Mouse (Mus musculus) heart, embryonic 10.5 days (tissue): ENCODE results near the gene Anxa3. TPM values are rescaled to one million over a fixed set of nuclear protein-coding genes. Genes with fewer than 3 reads are reported as not detected.

Source experiments
- DNase-seq: peaks from one replicate; pipeline ENCODE4 v3.0.0-alpha.2; 2017; ENCODE audit warnings: low spot score
- H3K27ac ChIP-seq: fragments of 300-500 bp; sonication (generic); 2 replicates; pipeline ENCODE4 v1.5.1; 2016; ENCODE audit warnings: mild to moderate bottlenecking
- H3K27me3 ChIP-seq: fragments of 300-500 bp; sonication (generic); 2 replicates; pipeline ENCODE4 v1.6.1; 2016; ENCODE audit warnings: mild to moderate bottlenecking; ENCODE audit not compliant: poor library complexity, insufficient read depth, severe bottlenecking
- H3K36me3 ChIP-seq: fragments of 300-500 bp; sonication (generic); 2 replicates; pipeline ENCODE4 v1.6.1; 2016; ENCODE audit warnings: mild to moderate bottlenecking, moderate library complexity
- H3K4me1 ChIP-seq: fragments of 300-500 bp; sonication (generic); 2 replicates; pipeline ENCODE4 v1.6.1; 2016; ENCODE audit warnings: mild to moderate bottlenecking
- H3K4me3 ChIP-seq: fragments of 300-500 bp; sonication (generic); 2 replicates; pipeline ENCODE4 v1.5.1; 2016; ENCODE audit warnings: mild to moderate bottlenecking, moderate library complexity
- H3K9me3 ChIP-seq: fragments of 300-500 bp; sonication (generic); 2 replicates; pipeline ENCODE4 v1.6.1; 2016; ENCODE audit warnings: mild to moderate bottlenecking, moderate library complexity
- WGBS: fragments of 180-500 bp; shearing (Covaris S2); methylation state at CpG from one replicate; pipeline ENCODE4 v1.1.7; 2016; 5-methylcytosine and 5-hydroxymethylcytosine counted together
- polyA plus RNA-seq: library from polyadenylated mRNA; unstranded; fragments of >200 nt; fragmentation: Nextera tagmentation; extraction: Ambion mirVana; gene quantifications from 2 replicates; pipeline ENCODE4 v1.2.1, GENCODE M21; 2016

Anxa3 gene
- 57.5 and 57.7 TPM in 2 replicates for polyA plus RNA-seq

- H3K27ac ChIP-seq = peak within 1 kb of the TSS; percentile 83
- DNase-seq = peak; percentile 89
- peak within 1 kb of the TSS; percentile 66 for H3K4me3 ChIP-seq
- peaks cover 22% of the 10 kb centered on the region for H3K4me1 ChIP-seq
- no peaks in the 10 kb centered on the region for H3K9me3 ChIP-seq
- no peaks in the 10 kb centered on the region for H3K36me3 ChIP-seq
- no peaks in the 10 kb centered on the region for H3K27me3 ChIP-seq
- WGBS = 10% methylated on average over 25 of the region's 26 CpGs
Observed at GRCm38 (mm10) chr5:96792936-96793718, at the start of gene Anxa3. Gene Anxa3, plus strand, starts transcription at chr5:96793339.

DNA sequence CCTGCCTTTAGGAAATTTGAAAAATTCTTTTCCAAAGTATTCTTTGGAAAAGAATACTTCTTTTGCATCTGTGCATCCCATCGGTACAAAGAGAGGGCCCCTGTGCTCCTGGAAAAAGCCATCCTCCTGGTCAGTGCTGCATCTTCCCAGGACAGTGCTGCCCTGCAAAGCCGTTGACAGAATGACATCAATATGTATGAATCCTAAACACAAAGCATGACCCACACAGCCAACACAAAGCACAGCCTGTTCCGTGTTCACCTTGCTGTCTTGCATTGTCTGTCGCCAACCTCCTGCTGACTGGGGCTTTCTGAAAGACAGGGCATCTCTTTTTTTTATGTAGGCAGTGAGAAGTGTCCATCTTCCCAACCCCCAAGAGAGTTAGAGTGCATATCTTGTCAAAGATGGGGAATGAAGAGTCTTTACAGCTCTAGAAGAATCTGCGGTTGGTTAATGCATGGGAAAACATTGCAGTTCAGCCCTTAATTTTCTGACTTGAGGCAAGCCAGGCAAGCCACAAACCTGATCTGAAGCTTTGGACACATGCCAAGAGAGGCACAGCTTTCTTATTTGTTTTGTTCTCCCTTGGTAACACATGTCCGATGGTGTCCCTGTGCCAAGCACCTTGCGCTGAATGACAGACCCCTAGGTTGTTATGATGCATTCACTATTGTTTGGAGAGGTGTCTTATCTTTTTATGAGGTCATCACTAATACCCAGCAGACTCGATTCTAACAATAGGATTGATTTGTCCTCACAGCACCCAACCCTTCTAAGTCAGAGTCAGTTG is 45.7 kb upstream of the Anxa3 start:
- Histone ChIP-seq H3K27ac (no peak overlapping the region), H3K9me3 (no peaks in the 10 kb centered on the region), H3K4me1 (peaks cover 19% of the 10 kb centered on the region), H3K36me3 (peaks cover 13% of the 10 kb centered on the region), H3K4me3 (no peak overlapping the region), H3K27me3 (no peaks in the 10 kb centered on the region)
- WGBS = 66% methylated on average over 8 of the region's 8 CpGs
- DNase-seq = no peak

- H3K36me3 ChIP-seq = peaks cover 61% of the 10 kb centered on the region
- no peaks in the 10 kb centered on the region for H3K4me1 ChIP-seq
- DNase-seq = no peak
- H3K27ac ChIP-seq = no peak overlapping the region
- no peaks in the 10 kb centered on the region for H3K9me3 ChIP-seq
- 77% methylated on average over 7 of the region's 7 CpGs for WGBS
- H3K4me3 ChIP-seq = no peak overlapping the region
- no peaks in the 10 kb centered on the region for H3K27me3 ChIP-seq
Observed at GRCm38 (mm10) chr5:96757615-96758014, 35.5 kb upstream of the Anxa3 start.

DNA sequence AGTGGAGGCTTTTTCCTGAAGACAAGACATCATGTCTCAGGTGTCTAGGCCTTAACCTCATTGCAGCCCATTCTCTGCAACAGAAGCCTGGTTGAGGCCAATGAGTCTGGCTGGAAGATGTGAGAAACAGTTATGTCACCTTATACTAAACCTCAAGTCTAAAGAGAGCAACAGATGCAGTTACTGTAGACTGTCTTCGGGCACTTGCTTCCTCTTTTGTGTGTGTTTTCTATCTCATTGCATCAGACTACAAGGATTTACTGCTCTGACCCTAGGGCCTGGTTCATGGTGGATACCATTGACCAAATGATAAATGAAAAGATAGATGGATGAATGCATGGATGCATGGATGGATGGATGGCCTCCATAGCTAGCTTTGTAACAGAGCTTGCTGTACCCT is 31.1 kb upstream of the Anxa3 start:
- Histone ChIP-seq H3K27ac (no peak overlapping the region), H3K27me3 (no peaks in the 10 kb centered on the region), H3K9me3 (no peaks in the 10 kb centered on the region), H3K4me1 (peaks cover 10% of the 10 kb centered on the region), H3K36me3 (peaks cover 55% of the 10 kb centered on the region), H3K4me3 (no peak overlapping the region)
- 82% methylated on average over 1 of the region's 1 CpGs for WGBS
- no peak for DNase-seq

DNA sequence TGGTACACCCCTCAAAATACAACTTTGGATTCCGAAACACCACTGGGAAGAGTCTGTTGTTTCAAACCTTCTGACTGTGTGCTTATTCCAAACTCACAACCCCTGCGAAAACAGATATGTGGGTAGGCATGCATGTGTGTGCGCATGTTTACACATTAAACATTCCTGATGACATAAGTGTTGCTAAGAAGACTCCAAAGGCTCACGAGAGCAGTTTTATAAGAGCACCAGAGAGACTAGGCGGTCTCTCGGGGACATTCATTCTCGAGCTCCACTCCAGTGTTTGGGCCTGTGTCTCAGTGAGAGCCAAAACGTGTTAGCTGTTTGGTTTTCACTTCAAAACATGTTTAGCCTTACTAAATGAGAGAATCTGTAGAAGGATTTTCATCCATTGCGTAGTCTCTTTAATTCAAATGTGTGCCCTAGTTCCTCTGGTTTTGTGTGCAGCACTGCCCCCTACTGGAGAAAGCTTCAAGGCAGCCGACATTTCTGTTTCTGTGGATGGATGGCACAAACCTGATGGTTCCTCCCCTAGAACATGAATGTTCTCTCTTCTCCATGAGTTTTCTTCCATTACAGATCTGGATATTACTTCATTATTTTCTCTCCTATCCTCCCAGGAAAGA is 24.2 kb upstream of the Anxa3 start:
- Histone ChIP-seq H3K27ac (no peak overlapping the region), H3K27me3 (no peaks in the 10 kb centered on the region), H3K4me1 (peaks cover 9% of the 10 kb centered on the region), H3K36me3 (peaks cover 28% of the 10 kb centered on the region), H3K9me3 (no peaks in the 10 kb centered on the region), H3K4me3 (no peak overlapping the region)
- WGBS = 64% methylated on average over 10 of the region's 10 CpGs
- DNase-seq = peak; percentile 80

DNA sequence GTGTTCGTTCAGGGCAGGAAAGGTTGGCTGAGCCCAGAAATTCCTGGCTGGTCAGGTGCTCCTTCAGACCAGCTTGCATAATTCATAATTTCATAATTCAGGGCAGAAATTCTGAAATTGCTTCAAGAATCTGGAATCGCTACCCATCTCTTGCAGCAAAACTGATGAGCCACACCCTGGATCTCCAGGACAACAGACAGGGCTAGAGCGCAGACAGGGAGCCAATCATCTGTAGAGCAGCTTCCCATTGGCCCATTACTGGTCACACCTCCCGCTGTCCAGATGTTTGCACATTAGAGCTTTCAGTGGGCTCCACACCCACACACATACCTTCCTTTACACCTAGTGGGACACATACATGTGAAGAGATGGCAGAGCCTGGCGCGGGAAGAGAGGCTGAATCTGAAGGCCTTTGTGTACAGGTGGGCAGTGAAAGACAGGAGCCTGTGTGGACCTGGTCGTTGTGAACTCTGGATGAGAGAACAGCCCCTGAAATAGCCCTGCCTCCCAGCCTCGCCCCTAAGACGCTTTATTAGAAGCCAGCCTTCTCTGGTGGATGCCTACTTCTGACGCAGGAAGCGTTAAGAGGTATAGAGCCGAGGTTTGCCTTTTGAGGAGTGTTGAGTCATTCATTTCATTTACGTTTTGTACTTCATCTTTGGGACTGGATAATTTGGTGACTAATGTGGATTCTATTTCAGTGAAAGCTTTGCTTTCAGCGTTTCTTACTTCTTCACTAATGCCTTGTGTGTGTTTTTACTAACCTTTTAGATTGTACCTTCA is 9.4 kb upstream of the Anxa3 start:
- H3K9me3 ChIP-seq = no peaks in the 10 kb centered on the region
- H3K4me3 ChIP-seq = no peak overlapping the region
- H3K27me3 ChIP-seq = no peaks in the 10 kb centered on the region
- DNase-seq = no peak
- no peaks in the 10 kb centered on the region for H3K4me1 ChIP-seq
- WGBS = 78% methylated on average over 14 of the region's 14 CpGs
- no peak overlapping the region for H3K27ac ChIP-seq
- H3K36me3 ChIP-seq = peaks cover 22% of the 10 kb centered on the region

DNA sequence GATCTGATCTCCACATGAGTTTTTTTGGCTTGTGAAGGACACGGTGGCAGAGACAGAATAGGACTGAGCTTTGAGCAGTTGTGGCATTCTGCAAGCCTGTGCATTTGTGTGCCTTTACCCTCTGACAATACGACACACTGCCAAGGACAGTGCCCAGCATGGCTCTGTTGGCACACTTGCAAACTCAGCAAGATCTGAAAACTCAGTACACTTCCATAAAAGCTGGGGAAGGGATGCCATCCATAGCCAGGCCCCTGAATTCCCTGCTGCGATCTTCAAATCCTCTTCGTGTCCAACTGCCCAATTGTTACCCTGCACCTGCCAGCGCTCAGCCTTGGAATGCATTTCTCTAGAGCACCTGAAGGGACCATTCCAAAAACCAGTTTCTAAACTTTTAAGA is 8.0 kb upstream of the Anxa3 start:
- H3K36me3 ChIP-seq = peaks cover 14% of the 10 kb centered on the region; the same call in 1 of the 2 replicates
- no peak overlapping the region for H3K4me3 ChIP-seq
- no peak for DNase-seq
- H3K27me3 ChIP-seq = no peaks in the 10 kb centered on the region
- no peak overlapping the region for H3K27ac ChIP-seq
- WGBS = 87% methylated on average over 5 of the region's 5 CpGs
- no peaks in the 10 kb centered on the region for H3K4me1 ChIP-seq
- no peaks in the 10 kb centered on the region for H3K9me3 ChIP-seq

DNA sequence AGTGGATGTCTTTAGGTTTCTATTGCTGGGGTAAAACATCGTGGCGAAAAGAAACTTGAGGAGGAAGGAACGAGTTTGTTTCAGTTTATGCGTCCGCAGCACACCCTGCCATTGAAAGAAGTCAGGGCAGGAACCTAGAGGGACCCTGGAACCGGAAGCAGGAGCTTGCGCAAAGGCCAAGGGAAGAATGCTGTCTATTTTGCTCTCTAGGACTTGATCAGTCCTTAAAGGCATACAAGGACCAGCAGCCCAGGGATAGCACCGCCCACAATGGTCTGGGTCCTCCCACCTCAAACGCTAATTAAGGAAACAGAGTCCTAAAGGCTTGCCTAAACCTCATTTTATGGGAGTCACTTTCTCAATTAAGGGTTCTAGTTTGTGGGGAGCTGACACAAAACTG is 717 bp upstream of the Anxa3 start:
- Histone ChIP-seq H3K4me3 (peak overlapping the region; percentile 66; the same call in 1 of the 2 replicates), H3K27me3 (no peaks in the 10 kb centered on the region), H3K36me3 (no peaks in the 10 kb centered on the region), H3K4me1 (peaks cover 22% of the 10 kb centered on the region), H3K27ac (0 out of 2 replicates have a peak overlapping the region, but pooled peaks have one; percentile 22), H3K9me3 (no peaks in the 10 kb centered on the region)
- 60% methylated on average over 9 of the region's 9 CpGs for WGBS
- no peak for DNase-seq

DNA sequence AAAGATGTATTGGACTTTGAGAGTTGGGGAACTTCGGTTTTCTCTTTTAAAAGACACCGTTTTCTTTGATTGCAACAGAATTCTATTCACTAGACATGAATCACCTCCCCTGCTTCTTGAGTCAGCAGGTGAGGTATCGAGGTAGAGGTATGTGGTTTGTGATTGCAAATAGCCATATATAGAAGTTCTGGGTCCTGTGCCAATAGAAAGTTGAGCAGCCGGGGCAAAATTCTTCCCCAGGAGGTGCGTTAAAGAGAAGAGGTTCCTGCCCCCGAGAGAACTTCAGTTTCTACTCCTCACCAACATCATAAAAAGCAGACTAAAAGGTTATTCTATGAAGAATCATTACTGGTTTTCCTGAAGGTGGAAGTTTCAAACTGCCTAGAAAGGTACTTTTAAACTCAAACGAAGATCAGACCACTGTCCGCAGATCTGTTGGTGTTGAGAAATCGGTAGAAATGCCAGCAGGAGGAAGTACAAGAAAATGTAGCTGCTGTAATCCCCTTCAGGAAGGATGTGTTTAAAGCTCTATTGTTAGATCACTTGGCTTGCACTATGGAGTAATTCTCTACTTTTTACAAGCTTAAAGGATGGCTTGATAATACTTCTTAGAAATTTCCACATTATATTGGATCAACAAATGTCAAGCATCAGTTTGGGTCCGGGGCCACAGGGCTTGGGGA is 955 bp downstream of the Anxa3 start:
- H3K9me3 ChIP-seq = no peaks in the 10 kb centered on the region
- peaks cover 22% of the 10 kb centered on the region for H3K4me1 ChIP-seq
- H3K27ac ChIP-seq = peak overlapping the region; percentile 83
- H3K4me3 ChIP-seq = peak overlapping the region; percentile 66
- no peak for DNase-seq
- WGBS = 46% methylated on average over 10 of the region's 10 CpGs
- H3K36me3 ChIP-seq = 0 out of 2 replicates have a peak, but pooled peaks cover 1% of the 10 kb centered on the region
- no peaks in the 10 kb centered on the region for H3K27me3 ChIP-seq

DNA sequence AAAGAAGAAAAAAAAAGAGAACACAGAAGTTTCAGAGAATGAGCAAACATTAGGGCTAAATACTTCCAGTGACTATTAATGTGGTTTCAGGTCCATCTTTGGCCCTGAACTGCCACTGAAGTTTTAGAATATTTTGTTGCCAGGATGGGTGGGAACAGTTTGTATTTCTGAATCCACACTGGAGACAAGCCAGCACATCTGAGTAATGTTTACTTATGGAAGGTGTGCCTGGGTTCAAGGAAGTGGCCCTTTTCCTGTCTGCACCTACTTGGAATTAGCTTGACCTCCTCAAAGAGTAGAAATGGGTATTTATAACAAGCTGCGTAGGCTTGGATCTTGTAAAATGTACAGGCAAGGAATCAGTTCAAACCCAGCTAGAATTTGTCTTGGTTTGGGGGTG is 2.6 kb downstream of the Anxa3 start:
- no peak for DNase-seq
- H3K27me3 ChIP-seq = no peaks in the 10 kb centered on the region
- H3K4me3 ChIP-seq = no peak overlapping the region
- peaks cover 30% of the 10 kb centered on the region for H3K4me1 ChIP-seq
- no peaks in the 10 kb centered on the region for H3K9me3 ChIP-seq
- H3K27ac ChIP-seq = no peak overlapping the region
- 0 out of 2 replicates have a peak, but pooled peaks cover 4% of the 10 kb centered on the region for H3K36me3 ChIP-seq
- WGBS = 68% methylated on average over 1 of the region's 1 CpGs

- Histone ChIP-seq H3K27ac (no peak overlapping the region), H3K4me3 (no peak overlapping the region), H3K9me3 (no peaks in the 10 kb centered on the region), H3K36me3 (0 out of 2 replicates have a peak, but pooled peaks cover 4% of the 10 kb centered on the region), H3K4me1 (peaks cover 39% of the 10 kb centered on the region), H3K27me3 (no peaks in the 10 kb centered on the region)
- 85% methylated on average over 6 of the region's 6 CpGs for WGBS
- no peak for DNase-seq
Observed at GRCm38 (mm10) chr5:96797465-96797864, 4.3 kb downstream of the Anxa3 start.

- 0 out of 2 replicates have a peak, but pooled peaks cover 4% of the 10 kb centered on the region for H3K36me3 ChIP-seq
- H3K27ac ChIP-seq = no peak overlapping the region
- 86% methylated on average over 9 of the region's 9 CpGs for WGBS
- H3K4me1 ChIP-seq = peaks cover 42% of the 10 kb centered on the region
- no peak for DNase-seq
- H3K9me3 ChIP-seq = no peaks in the 10 kb centered on the region
- H3K4me3 ChIP-seq = no peak overlapping the region
- H3K27me3 ChIP-seq = no peaks in the 10 kb centered on the region
Observed at GRCm38 (mm10) chr5:96799165-96799564, 6.0 kb downstream of the Anxa3 start.
